Mouse (Mus musculus): ENCODE measurements around the gene Plekhm1.

DNA sequence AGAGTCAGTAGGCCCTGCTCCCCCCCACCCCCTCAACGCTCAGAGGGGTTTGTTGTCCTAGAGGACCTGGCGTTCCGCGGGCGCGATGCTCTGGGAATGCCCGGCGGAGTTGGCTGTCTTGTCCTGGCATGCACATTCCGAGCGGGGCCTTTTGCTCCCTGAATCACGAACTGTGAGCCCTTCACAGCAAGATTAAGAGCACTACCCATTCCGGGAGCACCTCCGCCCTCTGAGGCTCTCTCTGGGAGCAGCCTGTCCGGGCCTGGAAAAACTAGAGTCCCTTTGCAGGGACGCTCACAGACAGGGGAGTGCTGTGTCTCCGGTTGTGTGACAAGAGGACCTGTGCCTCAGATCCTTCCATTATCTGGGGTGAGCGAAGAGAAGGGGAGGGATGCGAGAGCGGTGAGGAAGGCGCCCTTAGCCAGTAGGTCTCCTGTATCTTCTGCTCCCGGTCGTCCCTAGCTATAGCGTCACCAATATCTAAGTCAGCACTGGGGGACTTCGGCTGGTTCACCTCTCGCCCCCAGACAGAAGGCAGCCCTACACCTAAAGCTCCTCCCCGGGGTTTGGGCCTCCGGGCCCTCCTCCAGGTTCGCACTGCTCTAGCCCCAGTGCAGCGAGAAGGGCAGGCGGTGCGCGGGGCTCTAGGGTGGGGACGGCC lies 49.8 kb downstream of the Plekhm1 start:
- TF ChIP-seq CTCF (IDR thresholded peaks at IDR 0.05; ENCODE audit: borderline replicate concordance, insufficient read depth, low read length) (no peak), POLR2A (IDR thresholded peaks at IDR 0.05; ENCODE audit: low read depth, low read length) (peak; percentile 32; the same call in 1 of the 2 replicates)

Measured in embryonic fibroblast, embryonic 13.5 days (primary cell).